Mouse (Mus musculus) liver, embryonic 15.5 days (tissue): ENCODE results near the gene Lars2. TPM values are rescaled to one million over a fixed set of nuclear protein-coding genes. Genes with fewer than 3 reads are reported as not detected.
"Not testable (repeated sequence)": the region's sequence is repeated elsewhere in the genome, so short reads cannot be mapped to it uniquely, and the experiment has no call there.

ENCODE experiments used
- ATAC-seq: fragments of 200-750 bp; cut with Nextera tagmentation; 2 replicates; pipeline ENCODE4 v1.8.0; 2017; ENCODE audit warnings: moderate number of reproducible peaks, mild to moderate bottlenecking, moderate library complexity; ENCODE audit not compliant: insufficient read depth
- H3K27ac ChIP-seq: fragments of 300-500 bp; sonication (generic); replicated peaks from 2 replicates; pipeline ENCODE4 v1.5.1; 2015; ENCODE audit warnings: mild to moderate bottlenecking, inconsistent platforms
- H3K27me3 ChIP-seq: fragments of 300-500 bp; sonication (generic); 2 replicates; pipeline ENCODE4 v1.6.1; 2015; ENCODE audit warnings: mild to moderate bottlenecking, inconsistent platforms
- H3K36me3 ChIP-seq: fragments of 300-500 bp; sonication (generic); replicated peaks from 2 replicates; pipeline ENCODE4 v1.6.1; 2015; ENCODE audit warnings: moderate library complexity, mild to moderate bottlenecking, inconsistent platforms
- H3K4me1 ChIP-seq: fragments of 300-500 bp; sonication (generic); replicated peaks from 2 replicates; pipeline ENCODE4 v1.6.1; 2015; ENCODE audit warnings: inconsistent platforms
- H3K4me2 ChIP-seq: fragments of 300-500 bp; sonication (generic); 2 replicates; pipeline ENCODE4 v1.6.1; 2015; ENCODE audit warnings: moderate library complexity, mild to moderate bottlenecking, inconsistent platforms
- H3K4me3 ChIP-seq: fragments of 300-500 bp; sonication (generic); replicated peaks from 2 replicates; pipeline ENCODE4 v1.5.1; 2015; ENCODE audit warnings: mild to moderate bottlenecking, inconsistent platforms
- H3K9ac ChIP-seq: fragments of 300-500 bp; sonication (generic); 2 replicates; pipeline ENCODE4 v1.6.1; 2015; ENCODE audit warnings: moderate library complexity, mild to moderate bottlenecking, inconsistent platforms
- H3K9me3 ChIP-seq: fragments of 300-500 bp; sonication (generic); replicated peaks from 2 replicates; pipeline ENCODE4 v1.6.1; 2016; ENCODE audit warnings: inconsistent platforms
- WGBS: fragments of 180-500 bp; shearing (Covaris S2); methylation state at CpG from one replicate; pipeline ENCODE4 v1.1.7; 2015; ENCODE audit warnings: mixed read lengths; ENCODE audit not compliant: insufficient replicate concordance; 5-methylcytosine and 5-hydroxymethylcytosine counted together
- polyA plus RNA-seq: library from polyadenylated mRNA; unstranded; fragments of >200 nt; fragmentation: Nextera tagmentation; extraction: Ambion mirVana; gene quantifications from 2 replicates; pipeline ENCODE4 v1.2.1, GENCODE M21; 2015

Lars2 gene
- 577 and 617 TPM in 2 replicates for polyA plus RNA-seq

DNA sequence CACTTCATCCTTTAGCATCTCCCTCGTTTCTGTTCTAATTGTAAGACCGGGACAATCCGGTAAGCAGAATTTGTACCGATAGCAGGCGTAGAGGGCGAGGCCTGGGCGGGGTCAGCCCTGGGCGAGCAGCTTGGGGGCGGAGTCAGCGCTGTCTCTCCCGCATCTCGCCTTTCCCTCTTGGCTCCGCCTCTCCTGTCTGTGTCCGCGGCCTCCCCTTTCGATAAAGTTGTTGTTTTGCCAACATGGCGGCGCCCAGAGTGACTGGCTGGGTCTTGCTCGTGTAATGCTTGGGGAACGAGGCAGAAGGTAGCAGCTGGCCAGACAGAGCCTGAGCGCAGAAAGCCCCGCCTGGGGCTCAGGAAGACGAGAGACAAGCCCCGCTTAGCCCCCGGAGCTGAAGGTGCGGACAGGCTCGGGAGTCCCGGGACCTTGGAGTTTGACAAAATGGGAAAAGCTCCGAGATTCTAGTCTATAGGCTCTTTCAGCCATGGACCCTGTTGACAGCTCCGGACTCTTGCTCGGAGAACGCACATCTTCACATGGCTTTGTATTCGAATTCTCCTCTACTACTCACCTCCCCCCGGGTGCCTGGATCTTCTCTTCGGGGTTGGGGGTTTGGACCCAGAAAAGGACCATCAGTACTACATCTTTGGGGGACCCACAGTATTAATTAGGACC, at the start of gene Lars2:
Gene Lars2, plus strand, starts transcription at position 220 of the 678 bp plus-strand sequence.
- Histone ChIP-seq H3K9me3 (no peaks in the 10 kb centered on the region), H3K4me1 (peaks cover 23% of the 10 kb centered on the region), H3K4me2 (peak within 1 kb of the TSS; percentile 80), H3K27me3 (no peaks in the 10 kb centered on the region), H3K9ac (peak within 1 kb of the TSS; percentile 80), H3K27ac (peak within 1 kb of the TSS; percentile 83), H3K36me3 (peaks cover under 1% of the 10 kb centered on the region; the same call in 1 of the 2 replicates), H3K4me3 (peak within 1 kb of the TSS; percentile 82)
- ATAC-seq = peak; percentile 99
- WGBS = under 1% methylated on average over 35 of the region's 35 CpGs

DNA sequence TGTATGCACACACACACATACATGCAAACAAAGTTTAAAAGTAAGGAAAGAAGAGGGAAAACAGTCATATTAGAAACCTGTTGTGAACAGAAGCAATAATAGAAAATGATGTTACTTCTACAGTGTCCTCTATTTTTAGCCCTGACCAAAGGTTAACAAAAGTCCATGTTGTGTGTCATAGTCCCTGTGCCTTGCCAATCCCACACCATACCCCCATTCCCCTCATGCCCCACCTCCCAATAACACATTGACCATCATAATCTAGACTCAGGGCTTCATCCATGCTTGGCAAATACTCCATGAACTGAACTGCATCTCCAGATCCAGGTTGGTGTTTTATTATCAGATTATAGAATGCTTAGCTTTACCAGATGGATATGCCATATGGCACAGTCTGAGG, 40.6 kb upstream of the Lars2 start:
- Histone ChIP-seq H3K9me3 (no peaks in the 10 kb centered on the region), H3K27ac (no peak overlapping the region), H3K4me1 (no peaks in the 10 kb centered on the region), H3K4me2 (no peak overlapping the region), H3K9ac (no peak overlapping the region), H3K27me3 (no peaks in the 10 kb centered on the region), H3K4me3 (no peak overlapping the region), H3K36me3 (no peaks in the 10 kb centered on the region)
- ATAC-seq = no peak

DNA sequence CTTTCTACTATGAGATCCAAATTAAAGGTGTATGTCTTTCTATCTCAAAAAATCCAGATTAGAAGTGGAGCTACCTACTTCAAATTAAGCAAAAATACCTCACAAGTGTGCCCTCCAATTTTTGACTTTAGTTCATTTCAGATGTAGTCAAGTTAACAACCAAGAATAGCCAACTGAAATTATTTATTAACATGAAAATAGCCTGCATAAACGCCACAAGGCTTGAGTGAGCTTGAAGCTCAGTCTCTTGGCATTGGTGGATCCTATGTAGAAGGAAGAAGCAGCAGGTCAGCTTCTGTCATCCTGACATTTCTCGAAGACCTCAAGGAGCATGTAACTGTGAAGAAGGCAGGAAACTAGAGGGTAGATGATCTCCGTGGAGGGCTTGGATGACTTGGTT, 38.4 kb upstream of the Lars2 start:
- Histone ChIP-seq H3K4me3 (no peak overlapping the region), H3K9ac (no peak overlapping the region), H3K9me3 (no peaks in the 10 kb centered on the region), H3K27ac (no peak overlapping the region), H3K36me3 (no peaks in the 10 kb centered on the region), H3K4me1 (no peaks in the 10 kb centered on the region), H3K4me2 (no peak overlapping the region), H3K27me3 (no peaks in the 10 kb centered on the region)
- ATAC-seq = no peak
- WGBS = 52% methylated on average over 3 of the region's 3 CpGs

DNA sequence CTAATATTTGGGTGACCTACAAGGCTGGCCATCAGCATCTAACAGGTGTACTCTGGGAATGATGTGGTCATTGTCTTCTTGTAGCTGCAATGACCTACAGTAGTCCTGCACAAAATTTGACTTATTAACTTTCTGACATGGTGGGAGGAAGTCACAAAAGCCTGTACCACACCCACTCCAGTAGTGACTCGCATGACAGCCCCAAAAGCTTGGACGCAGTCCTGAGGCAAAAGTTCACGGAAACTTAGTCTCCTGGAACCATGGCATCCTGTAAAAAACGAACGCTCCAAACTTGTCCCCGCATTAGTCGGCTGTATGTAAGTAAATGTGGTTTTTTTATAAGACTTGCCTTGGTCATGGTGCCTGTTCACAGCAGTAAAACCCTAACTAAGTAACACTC, 36.9 kb upstream of the Lars2 start:
- no peak for ATAC-seq
- WGBS = 73% methylated on average over 7 of the region's 7 CpGs
- H3K4me2 ChIP-seq = no peak overlapping the region
- no peaks in the 10 kb centered on the region for H3K27me3 ChIP-seq
- H3K9me3 ChIP-seq = no peaks in the 10 kb centered on the region
- no peak overlapping the region for H3K27ac ChIP-seq
- H3K4me1 ChIP-seq = no peaks in the 10 kb centered on the region
- no peak overlapping the region for H3K9ac ChIP-seq
- no peaks in the 10 kb centered on the region for H3K36me3 ChIP-seq
- no peak overlapping the region for H3K4me3 ChIP-seq

DNA sequence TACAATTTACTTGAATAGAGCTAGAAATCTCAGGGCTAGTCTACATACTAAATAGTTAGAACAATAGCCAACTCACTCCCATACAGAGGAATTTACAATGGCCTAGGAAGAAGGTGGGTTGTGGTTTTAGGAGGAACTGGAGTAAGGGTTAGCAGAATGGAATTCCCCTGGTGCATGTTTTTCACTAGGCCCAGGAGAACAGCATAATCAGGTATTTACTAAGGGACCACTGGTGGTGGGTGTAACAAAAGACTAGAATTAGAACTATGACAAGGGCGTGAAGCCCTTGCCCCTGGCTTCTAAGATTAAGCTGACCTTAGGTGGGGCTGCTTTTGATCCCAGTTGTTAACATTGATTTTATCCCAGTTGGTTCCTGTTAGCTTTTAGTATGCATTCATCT, 36.5 kb upstream of the Lars2 start:
- not testable (repeated sequence) for H3K27me3 ChIP-seq, H3K9ac ChIP-seq, H3K4me3 ChIP-seq, H3K4me1 ChIP-seq, ATAC-seq, H3K27ac ChIP-seq, H3K9me3 ChIP-seq, H3K4me2 ChIP-seq, H3K36me3 ChIP-seq
- WGBS = 68% methylated on average over 1 of the region's 1 CpGs

DNA sequence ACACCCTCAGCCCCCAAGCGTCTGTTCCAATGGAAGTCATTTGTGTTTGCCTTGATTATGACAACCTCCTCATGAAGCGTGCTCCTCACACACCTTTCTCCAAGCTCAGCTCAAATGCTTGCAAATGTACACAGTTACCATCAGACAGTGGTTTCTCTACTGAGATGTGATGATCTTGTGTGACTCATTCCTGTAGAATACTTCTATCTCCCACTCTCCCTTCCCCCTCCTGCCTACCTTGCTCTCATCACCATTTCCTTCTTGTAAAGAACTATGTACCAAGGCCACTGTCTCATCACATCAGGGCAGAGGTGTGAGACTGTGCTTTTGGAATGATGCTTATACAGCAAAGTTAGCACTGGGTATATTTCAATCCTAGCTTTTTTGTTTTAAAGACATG, 33.2 kb upstream of the Lars2 start:
- 58% methylated on average over 2 of the region's 2 CpGs for WGBS
- ATAC-seq = no peak
- H3K4me2 ChIP-seq = no peak overlapping the region

DNA sequence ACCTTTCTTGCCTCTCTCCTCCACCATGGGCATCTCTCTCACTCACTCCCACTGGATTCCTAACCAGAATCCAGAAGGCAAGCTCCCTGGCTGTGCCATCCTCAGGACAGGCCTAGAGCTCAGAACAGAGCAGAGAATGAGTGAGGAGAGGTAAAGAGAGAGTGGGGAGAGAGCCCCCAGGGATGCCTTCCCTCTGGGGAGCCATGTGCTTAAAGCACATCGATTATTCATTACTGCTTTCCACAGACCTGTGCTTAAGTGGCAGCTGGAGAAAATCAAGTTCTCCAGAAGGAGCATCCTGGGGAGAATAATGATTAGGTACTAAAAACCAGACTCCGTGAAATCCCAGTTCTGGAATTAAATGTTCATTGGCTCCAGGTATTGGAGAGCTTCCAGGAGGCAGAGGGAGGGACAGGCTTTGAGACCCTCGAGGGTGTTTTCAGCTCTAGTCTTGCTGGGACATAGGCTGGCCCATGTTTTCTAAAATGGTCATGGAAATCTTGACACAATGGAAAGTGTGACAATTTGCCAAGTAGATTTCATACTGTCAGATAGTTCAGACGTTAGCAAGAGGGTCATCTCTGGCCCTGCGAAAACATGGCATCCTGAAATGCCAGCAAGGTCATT, 31.6 kb upstream of the Lars2 start:
- Histone ChIP-seq H3K36me3 (no peaks in the 10 kb centered on the region), H3K9ac (no peak overlapping the region), H3K9me3 (no peaks in the 10 kb centered on the region), H3K4me3 (no peak overlapping the region), H3K27me3 (no peaks in the 10 kb centered on the region; the same call in 1 of the 2 replicates), H3K4me1 (no peaks in the 10 kb centered on the region), H3K4me2 (no peak overlapping the region), H3K27ac (no peak overlapping the region)
- ATAC-seq = no peak
- WGBS = 46% methylated on average over 5 of the region's 5 CpGs

More for the DNA sequence above, 33.2 kb upstream of the Lars2 start:
- Histone ChIP-seq H3K27ac (no peak overlapping the region), H3K9ac (no peak overlapping the region), H3K4me3 (no peak overlapping the region), H3K9me3 (no peaks in the 10 kb centered on the region), H3K36me3 (no peaks in the 10 kb centered on the region), H3K27me3 (no peaks in the 10 kb centered on the region; the same call in 1 of the 2 replicates), H3K4me1 (no peaks in the 10 kb centered on the region)

DNA sequence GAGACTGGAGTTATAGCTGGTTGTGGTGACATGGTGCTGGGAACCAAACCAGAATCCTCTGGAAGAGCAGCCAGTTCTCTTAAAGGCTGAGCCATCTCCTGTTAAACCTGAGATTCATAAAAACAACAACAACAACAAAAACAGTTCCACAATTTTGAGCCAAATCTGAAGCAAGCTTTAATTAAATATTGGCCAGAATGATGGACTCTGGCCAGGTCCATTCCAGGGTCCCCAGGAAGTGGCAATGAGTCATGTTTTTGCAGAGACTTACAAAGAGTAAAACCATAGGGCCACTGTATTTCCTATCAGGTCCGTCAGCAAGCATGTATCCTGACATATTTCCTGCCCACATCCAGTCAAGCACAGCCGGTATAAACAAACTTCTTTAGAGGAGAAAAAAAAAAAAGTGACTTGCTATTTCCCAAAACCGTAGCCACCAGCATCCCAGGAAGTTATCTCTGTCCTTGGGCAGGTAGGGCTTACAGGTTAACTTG, 27.0 kb upstream of the Lars2 start:
- Histone ChIP-seq H3K4me3 (no peak overlapping the region), H3K9ac (no peak overlapping the region), H3K4me2 (no peak overlapping the region), H3K9me3 (no peaks in the 10 kb centered on the region), H3K36me3 (no peaks in the 10 kb centered on the region), H3K27ac (no peak overlapping the region), H3K27me3 (no peaks in the 10 kb centered on the region; the same call in 1 of the 2 replicates), H3K4me1 (no peaks in the 10 kb centered on the region)
- ATAC-seq = no peak
- 14% methylated on average over 3 of the region's 3 CpGs for WGBS

DNA sequence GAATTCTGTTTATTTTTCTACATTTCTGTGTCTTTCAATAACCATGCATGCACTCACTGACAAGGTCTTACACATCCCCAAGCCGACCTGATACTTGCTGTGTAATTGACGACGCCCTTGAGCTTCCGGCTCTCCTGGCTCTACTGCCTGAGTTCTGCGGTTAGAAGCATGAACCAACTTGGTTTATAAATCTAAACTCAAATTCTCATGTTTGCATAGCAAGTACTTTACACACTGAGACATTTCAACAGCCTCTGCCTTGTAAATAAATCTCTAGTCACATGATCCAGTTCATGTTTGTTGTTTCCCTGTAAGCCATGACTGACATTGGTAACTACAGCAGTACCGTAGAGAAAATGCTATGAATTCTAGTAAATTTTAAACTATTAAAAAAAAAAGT, 25.5 kb upstream of the Lars2 start:
- no peaks in the 10 kb centered on the region for H3K9me3 ChIP-seq

DNA sequence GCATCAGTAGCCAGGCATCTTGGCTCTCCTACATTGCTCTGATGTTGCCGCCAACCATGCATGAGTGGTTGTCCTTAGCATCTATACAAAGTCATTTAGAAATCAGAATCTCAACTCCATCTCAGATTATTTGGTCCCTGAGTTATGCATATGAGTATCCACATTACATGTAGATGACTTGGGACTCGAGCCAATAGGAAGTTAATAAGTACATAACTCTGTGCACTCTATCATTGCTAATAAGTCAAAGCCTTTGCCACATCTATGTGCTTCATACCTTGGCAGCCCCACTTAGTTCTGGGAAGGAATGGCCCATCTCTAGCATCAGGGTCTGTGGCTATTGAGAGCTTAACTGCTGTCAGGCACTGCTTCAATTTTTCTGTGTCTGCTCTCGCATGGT, 23.7 kb upstream of the Lars2 start:
- no peak overlapping the region for H3K4me3 ChIP-seq
- 40% methylated on average over 3 of the region's 3 CpGs for WGBS
- no peak for ATAC-seq

More for the DNA sequence above, 25.5 kb upstream of the Lars2 start:
- Histone ChIP-seq H3K4me1 (no peaks in the 10 kb centered on the region), H3K4me2 (no peak overlapping the region), H3K4me3 (no peak overlapping the region), H3K9ac (no peak overlapping the region), H3K36me3 (no peaks in the 10 kb centered on the region), H3K27me3 (no peaks in the 10 kb centered on the region; the same call in 1 of the 2 replicates), H3K27ac (no peak overlapping the region)
- WGBS = 65% methylated on average over 6 of the region's 6 CpGs
- ATAC-seq = no peak

DNA sequence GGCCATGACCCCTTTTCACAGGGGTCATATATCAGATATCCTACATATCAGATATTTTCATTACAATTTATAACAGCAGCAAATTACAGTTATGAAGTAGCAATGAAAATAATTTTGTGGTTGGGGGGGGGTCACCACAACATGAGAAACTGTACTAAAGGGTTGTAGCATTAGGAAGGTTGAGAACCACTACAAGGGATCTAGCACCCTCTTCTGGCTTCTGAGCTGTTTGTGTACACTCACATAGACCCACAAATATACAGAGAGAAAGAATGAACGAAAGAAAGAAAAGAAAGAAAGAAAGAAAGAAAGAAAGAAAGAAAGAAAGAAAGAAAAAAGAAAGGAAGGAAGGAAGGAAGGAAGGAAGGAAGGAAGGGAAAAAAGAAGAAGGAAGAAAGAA, 17.4 kb upstream of the Lars2 start:
- H3K4me1 ChIP-seq, H3K4me3 ChIP-seq, ATAC-seq, H3K9ac ChIP-seq, H3K4me2 ChIP-seq, H3K27ac ChIP-seq, H3K9me3 ChIP-seq, H3K27me3 ChIP-seq, H3K36me3 ChIP-seq: not testable (repeated sequence)
- 68% methylated on average over 1 of the region's 1 CpGs for WGBS

More for the DNA sequence above, 23.7 kb upstream of the Lars2 start:
- no peaks in the 10 kb centered on the region; the same call in 1 of the 2 replicates for H3K27me3 ChIP-seq
- no peaks in the 10 kb centered on the region for H3K36me3 ChIP-seq
- no peak overlapping the region for H3K27ac ChIP-seq
- no peak overlapping the region for H3K9ac ChIP-seq
- no peak overlapping the region for H3K4me2 ChIP-seq
- no peaks in the 10 kb centered on the region for H3K9me3 ChIP-seq
- no peaks in the 10 kb centered on the region for H3K4me1 ChIP-seq
